Mouse (Mus musculus) hindbrain, postnatal 0 days (tissue): ENCODE results near the gene Ruvbl2. TPM values are rescaled to one million over a fixed set of nuclear protein-coding genes. Genes with fewer than 3 reads are reported as not detected.

Experiments used
- ATAC-seq: fragments of 200-750 bp; cut with Nextera tagmentation; 2 replicates; pipeline ENCODE4 v1.8.0; 2017; ENCODE audit warnings: mild to moderate bottlenecking, moderate TSS enrichment, moderate library complexity
- DNase-seq: peaks from one replicate; pipeline ENCODE4 v3.0.0-alpha.2; 2015; ENCODE audit warnings: low spot score
- H3K27ac ChIP-seq: fragments of 300-500 bp; sonication (generic); 2 replicates; pipeline ENCODE4 v1.5.1; 2014; ENCODE audit warnings: mild to moderate bottlenecking
- H3K27me3 ChIP-seq: fragments of 300-500 bp; sonication (generic); 2 replicates; pipeline ENCODE4 v1.6.1; 2014; ENCODE audit warnings: low read length, mixed read lengths; ENCODE audit not compliant: insufficient read depth
- H3K36me3 ChIP-seq: fragments of 300-500 bp; sonication (generic); 2 replicates; pipeline ENCODE4 v1.6.1; 2014; ENCODE audit warnings: low read length, mixed read lengths; ENCODE audit not compliant: insufficient read depth
- H3K4me1 ChIP-seq: fragments of 300-500 bp; sonication (generic); 2 replicates; pipeline ENCODE4 v1.6.1; 2014; ENCODE audit warnings: antibody characterized with exemption, low read length, mixed read lengths; ENCODE audit not compliant: insufficient read depth
- H3K4me2 ChIP-seq: fragments of 300-500 bp; sonication (generic); 2 replicates; pipeline ENCODE4 v1.6.1; 2014; ENCODE audit warnings: low read depth, mild to moderate bottlenecking, low read length, moderate library complexity, mixed read lengths
- H3K4me3 ChIP-seq: fragments of 300-500 bp; sonication (generic); 2 replicates; pipeline ENCODE4 v1.5.1; 2014; ENCODE audit warnings: low read length
- H3K9ac ChIP-seq: fragments of 300-500 bp; sonication (generic); replicated peaks from 2 replicates; pipeline ENCODE4 v1.6.1; 2014; ENCODE audit warnings: mild to moderate bottlenecking, low read length, moderate library complexity, mixed read lengths
- H3K9me3 ChIP-seq: fragments of 300-500 bp; sonication (generic); 2 replicates; pipeline ENCODE4 v1.6.1; 2016; ENCODE audit warnings: low read length, mixed read lengths
- CTCF ChIP-seq: IDR thresholded peaks from 2 replicates; pipeline ENCODE4 v1.5.1; 2016; ENCODE audit warnings: antibody characterized with exemption, control low read depth, low read depth
- WGBS: fragments of 180-500 bp; shearing (Covaris S2); extraction: QIAGEN DNeasy Blood & Tissue Kit; methylation state at CpG from one replicate; pipeline ENCODE4 v1.1.7; 2014; 5-methylcytosine and 5-hydroxymethylcytosine counted together
- polyA plus RNA-seq: library from polyadenylated mRNA; unstranded; fragments of >200 nt; fragmentation: Nextera tagmentation; extraction: Ambion mirVana; gene quantifications from 2 replicates; pipeline ENCODE4 v1.2.1, GENCODE M21; 2015
- total RNA-seq: library from RNA; depleted of rRNA; stranded (reverse); fragments of >200 nt; gene quantifications from 2 replicates; pipeline ENCODE4 v1.2.3, GENCODE M21; 2014

Ruvbl2 gene
- total and polyA plus RNA-seq, 2 experiments from 2014 or later, result 82.9 to 147 TPM

DNA sequence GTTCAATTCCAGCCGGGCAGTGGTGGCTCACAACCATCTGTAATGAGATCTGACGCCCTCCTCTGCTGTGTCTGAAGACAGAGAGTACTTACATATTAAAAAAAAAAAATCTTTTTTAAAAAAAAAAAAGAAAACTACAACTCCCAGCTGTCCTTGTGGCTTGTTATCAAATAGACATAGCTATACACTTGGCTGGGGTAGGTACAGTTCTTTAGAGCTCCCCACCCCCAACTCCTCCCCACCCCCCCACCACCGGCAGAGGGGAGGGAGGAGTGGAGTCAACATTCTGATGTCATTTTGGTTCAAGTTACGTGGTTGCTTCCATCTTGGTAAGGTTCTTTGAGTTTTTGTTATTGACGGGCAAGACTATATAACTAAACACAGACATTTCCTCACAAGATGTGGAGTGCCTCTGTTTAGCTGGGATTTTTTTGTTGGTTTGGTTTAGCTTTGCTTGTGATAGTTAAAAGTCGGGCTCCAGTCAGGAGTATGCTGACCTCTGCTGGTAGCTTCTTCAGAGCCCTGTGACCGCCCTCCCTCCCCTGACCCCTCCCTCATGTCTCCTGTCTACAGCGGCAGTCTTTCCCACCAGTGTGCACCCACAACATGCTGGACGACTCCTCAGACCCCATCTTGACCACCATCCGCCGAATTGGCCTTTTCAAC, 9.6 kb upstream of the Ruvbl2 start:
- peak overlapping the region; percentile 17; the same call in 1 of the 2 replicates for H3K27ac ChIP-seq
- no peaks in the 10 kb centered on the region for H3K4me1 ChIP-seq
- no peak overlapping the region for H3K4me2 ChIP-seq
- no peaks in the 10 kb centered on the region for H3K27me3 ChIP-seq
- no peak overlapping the region for H3K4me3 ChIP-seq
- H3K9me3 ChIP-seq, result no peaks in the 10 kb centered on the region
- DNase-seq (peak; percentile 71), ATAC-seq (peak; percentile 58)
- no peak overlapping the region for H3K9ac ChIP-seq
- TF ChIP-seq CTCF, result peak; percentile 67
- peaks cover 20% of the 10 kb centered on the region for H3K36me3 ChIP-seq
- WGBS, result 38% methylated on average over 11 of the region's 11 CpGs

DNA sequence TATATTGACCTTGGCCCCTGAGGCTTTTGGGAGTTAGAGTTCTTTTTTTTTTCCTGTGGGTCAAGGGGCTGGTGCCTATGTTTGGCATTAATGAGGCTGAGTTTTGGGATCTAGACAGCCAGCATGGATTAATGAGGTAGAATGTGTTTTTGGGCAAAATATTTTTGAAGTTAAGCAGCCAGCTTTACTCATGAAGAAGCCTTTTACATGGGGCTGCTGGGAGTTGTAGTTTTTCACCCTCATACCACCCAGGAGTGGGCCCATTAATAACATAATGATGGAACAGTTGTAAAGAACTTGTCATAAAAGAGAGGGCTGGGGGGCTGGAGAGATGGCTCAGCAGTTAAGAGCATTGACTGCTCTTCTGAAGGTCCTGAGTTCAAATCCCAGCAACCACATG, 8.7 kb upstream of the Ruvbl2 start:
- TF ChIP-seq CTCF, result no peak

DNA sequence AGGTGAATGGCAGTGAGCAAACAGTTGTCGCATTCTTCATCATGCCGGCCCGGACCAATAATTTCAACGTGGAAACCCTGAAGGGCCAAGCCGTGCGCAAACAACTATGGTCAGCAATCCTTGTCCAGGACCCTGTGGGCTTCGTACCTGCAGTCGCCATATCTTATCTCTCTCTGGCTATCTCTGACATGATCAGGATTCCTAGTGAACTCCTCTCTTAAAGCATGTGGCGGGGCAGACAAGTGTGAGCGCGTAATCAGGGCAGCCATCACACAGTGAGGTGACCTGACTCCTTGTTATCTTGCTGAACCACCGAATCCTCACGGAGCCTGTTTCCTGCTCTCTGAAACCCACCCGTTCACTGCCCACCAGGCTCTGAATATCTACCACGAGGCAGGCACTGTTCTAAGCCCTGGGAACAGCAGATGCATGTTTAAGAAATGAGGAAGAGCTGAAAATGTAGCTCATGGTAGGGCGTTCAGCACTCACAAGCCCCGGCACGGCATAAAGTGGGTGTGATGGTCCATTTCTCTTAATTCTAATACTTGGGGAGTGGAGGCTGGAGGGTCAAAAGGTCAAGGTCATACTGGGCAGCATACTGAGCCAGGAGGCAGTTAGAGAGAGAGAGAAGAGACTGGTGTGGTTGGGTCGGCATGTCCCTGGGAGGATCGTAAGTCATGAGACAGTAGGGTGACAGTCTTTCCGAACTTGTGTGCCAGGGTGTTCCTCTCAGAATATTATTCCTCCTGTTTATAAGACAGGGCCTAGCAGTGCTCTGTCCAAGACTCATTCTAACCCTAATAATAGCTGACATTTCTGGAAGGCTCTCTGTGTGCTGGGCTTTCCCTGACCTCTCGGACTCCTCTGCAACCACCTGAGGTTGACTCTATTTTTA, 5.9 kb upstream of the Ruvbl2 start:
- DNase-seq, result no peak
- TF ChIP-seq CTCF, result no peak
- 91% methylated on average over 22 of the region's 22 CpGs for WGBS
- Histone ChIP-seq H3K27me3 (no peaks in the 10 kb centered on the region), H3K9me3 (no peaks in the 10 kb centered on the region), H3K4me3 (no peak overlapping the region), H3K9ac (no peak overlapping the region), H3K36me3 (peaks cover 20% of the 10 kb centered on the region), H3K4me1 (no peaks in the 10 kb centered on the region), H3K27ac (no peak overlapping the region), H3K4me2 (no peak overlapping the region)
- no peak for ATAC-seq

More for the DNA sequence above, 8.7 kb upstream of the Ruvbl2 start:
- H3K9ac ChIP-seq, result no peak overlapping the region
- no peaks in the 10 kb centered on the region for H3K9me3 ChIP-seq
- H3K4me3 ChIP-seq, result no peak overlapping the region
- no peak overlapping the region for H3K4me2 ChIP-seq
- H3K4me1 ChIP-seq, result no peaks in the 10 kb centered on the region
- peaks cover 18% of the 10 kb centered on the region for H3K36me3 ChIP-seq
- no peak for DNase-seq
- ATAC-seq, result no peak
- H3K27ac ChIP-seq, result no peak overlapping the region
- H3K27me3 ChIP-seq, result no peaks in the 10 kb centered on the region

DNA sequence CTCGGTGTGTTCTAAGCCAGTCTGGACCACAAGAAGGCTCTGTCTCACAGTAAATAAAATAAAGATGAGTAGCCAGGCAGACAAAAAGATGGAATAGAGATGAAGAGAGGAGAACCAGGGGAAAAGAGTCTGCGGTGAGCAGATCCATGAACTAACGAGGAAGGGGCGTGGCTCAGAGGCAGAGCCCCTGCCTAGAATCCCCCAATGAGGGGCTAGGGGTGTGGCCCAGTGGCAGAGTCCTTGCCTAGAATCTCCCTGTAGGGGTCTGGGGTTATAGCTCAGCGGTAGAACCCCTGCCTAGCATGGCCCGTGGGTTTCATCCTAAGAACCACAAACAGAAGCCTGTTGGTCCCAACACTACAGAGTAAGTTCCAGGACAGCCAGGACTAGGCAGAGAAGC, 850 bp downstream of the Ruvbl2 start:
- WGBS, result 33% methylated on average over 6 of the region's 6 CpGs
- no peak for TF ChIP-seq CTCF
- H3K4me2 ChIP-seq, result peak overlapping the region; percentile 21; the same call in 1 of the 2 replicates
- ATAC-seq (no peak), DNase-seq (no peak)
- H3K9me3 ChIP-seq, result no peaks in the 10 kb centered on the region
- H3K4me3 ChIP-seq, result no peak overlapping the region
- no peak overlapping the region for H3K9ac ChIP-seq
- no peaks in the 10 kb centered on the region for H3K27me3 ChIP-seq
- peaks cover 17% of the 10 kb centered on the region for H3K4me1 ChIP-seq
- H3K36me3 ChIP-seq, result peaks cover 3% of the 10 kb centered on the region; the same call in 1 of the 2 replicates
- H3K27ac ChIP-seq, result no peak overlapping the region

DNA sequence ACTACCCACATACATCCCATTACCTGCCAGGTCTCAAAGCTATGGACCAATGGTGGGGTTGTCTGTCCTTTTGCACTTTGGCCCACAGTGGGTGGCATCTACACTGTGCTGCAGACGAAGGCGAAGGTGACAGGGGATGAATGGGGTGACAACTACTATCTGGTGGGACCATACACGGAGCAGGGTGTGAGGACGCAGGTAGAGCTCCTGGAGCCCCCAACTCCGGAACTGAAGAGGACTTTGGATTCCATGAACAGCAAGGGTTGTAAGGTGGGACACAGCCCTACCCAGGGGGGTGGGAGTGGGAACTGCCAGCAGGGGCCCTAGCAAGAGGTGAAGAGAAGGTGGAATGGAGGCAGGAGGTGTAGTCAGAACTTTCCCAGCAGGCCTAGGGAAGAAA, 1.5 kb downstream of the Ruvbl2 start:
- DNase-seq (no peak), ATAC-seq (no peak)
- WGBS, result 94% methylated on average over 5 of the region's 5 CpGs
- no peak overlapping the region for H3K4me3 ChIP-seq
- peaks cover 17% of the 10 kb centered on the region for H3K4me1 ChIP-seq
- no peak for TF ChIP-seq CTCF
- H3K9ac ChIP-seq, result no peak overlapping the region
- H3K36me3 ChIP-seq, result peaks cover under 1% of the 10 kb centered on the region; the same call in 1 of the 2 replicates
- no peaks in the 10 kb centered on the region for H3K9me3 ChIP-seq
- H3K27ac ChIP-seq, result no peak overlapping the region
- no peak overlapping the region for H3K4me2 ChIP-seq
- no peaks in the 10 kb centered on the region for H3K27me3 ChIP-seq

DNA sequence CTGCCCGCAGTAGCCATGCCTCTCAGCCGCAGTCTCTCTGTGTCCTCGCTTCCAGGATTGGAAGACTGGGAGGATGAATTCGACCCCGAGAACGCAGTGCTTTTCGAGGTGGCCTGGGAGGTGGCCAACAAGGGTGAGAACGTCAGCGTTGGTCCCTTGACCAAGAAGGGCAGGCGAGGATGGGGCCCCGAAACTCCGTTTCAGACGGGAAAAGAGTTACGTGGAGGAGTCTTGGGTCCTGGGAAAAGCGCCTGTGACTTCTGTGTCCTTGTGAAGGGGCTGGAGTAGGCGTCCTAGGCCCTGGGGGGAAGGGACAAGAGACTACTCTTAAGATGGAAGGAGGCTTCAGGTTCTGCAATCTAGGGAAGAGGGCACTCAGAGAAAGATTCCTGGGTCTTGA, 2.9 kb downstream of the Ruvbl2 start:
- Histone ChIP-seq H3K4me1 (peaks cover 17% of the 10 kb centered on the region), H3K4me3 (peak overlapping the region; percentile 59), H3K4me2 (peak overlapping the region; percentile 67), H3K9ac (peak overlapping the region; percentile 67), H3K27ac (peak overlapping the region; percentile 70), H3K9me3 (no peaks in the 10 kb centered on the region), H3K27me3 (no peaks in the 10 kb centered on the region), H3K36me3 (peaks cover 3% of the 10 kb centered on the region; the same call in 1 of the 2 replicates)
- no peak for ATAC-seq
- under 1% methylated on average over 16 of the region's 16 CpGs for WGBS
- TF ChIP-seq CTCF, result no peak
- no peak for DNase-seq
